Mouse (Mus musculus): ENCODE results near the gene Ubald2.

GRCm38 (mm10) chr11:116432127-116432526 is 1.8 kb upstream of the Ubald2 start:
- no peak for TF ChIP-seq POLR2A (IDR thresholded peaks at IDR 0.05; ENCODE audit: extremely low read depth, insufficient read depth, low read length)
- no peak for TF ChIP-seq CTCF (IDR thresholded peaks at IDR 0.05; ENCODE audit: low read depth, low read length)
